Mouse (Mus musculus): Measurements from ENCODE around the gene Plpp3. TPM values are rescaled to one million over a fixed set of nuclear protein-coding genes. Genes with fewer than 3 reads are reported as not detected.

Gene Plpp3
- polyA plus RNA-seq, 1 experiment, result 258 TPM

DNA sequence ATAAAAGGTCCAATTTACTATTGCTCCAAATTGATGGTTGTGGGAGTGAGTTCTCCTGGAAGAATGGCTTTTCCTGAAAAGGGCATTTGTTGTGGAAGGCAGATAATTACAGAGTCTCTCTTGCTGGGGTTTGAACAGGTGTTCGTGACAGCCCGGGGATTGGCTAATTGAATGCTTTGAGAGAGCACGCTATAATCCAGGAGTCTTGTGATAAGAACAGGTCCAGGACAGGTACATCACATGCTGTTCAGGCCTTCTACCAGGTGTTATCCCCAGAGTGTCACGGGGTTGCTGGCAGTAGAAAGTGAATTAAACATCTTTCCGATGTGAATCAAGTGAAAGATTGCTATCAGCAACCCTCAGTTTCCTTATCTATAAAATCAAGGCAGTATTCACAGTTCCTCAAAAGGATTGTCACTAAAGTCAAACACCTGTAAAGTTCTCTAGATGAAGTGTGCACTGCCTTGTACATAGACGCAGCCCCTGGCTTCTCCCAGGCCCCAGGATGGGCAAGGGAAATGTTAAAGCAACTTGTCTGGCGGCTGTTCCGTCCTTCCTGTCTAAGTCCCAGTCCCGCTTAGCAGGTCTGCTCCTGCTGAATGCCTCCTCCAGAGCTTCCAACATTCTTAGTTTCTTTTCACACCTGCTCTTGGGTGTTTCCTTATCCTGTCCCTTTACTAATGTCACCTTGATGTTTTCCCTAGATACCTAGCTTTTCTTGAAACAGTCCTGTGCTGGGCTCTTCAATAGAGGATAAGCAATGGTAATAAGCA is 40.0 kb downstream of the Plpp3 start:
- H3K4me1 ChIP-seq (ENCODE audit: control insufficient read depth, insufficient read depth, low read length), result peaks cover 2% of the 10 kb centered on the region; the same call in 1 of the 2 replicates
- H3K4me3 ChIP-seq (ENCODE audit: insufficient read depth, low read length), result no peak overlapping the region
- no peak overlapping the region for H3K27ac ChIP-seq (ENCODE audit: insufficient read depth, low read length)
- TF ChIP-seq CTCF (IDR thresholded peaks at IDR 0.05; ENCODE audit: extremely low read depth, insufficient read depth, low read length) (no peak), POLR2A (IDR thresholded peaks at IDR 0.05; ENCODE audit: extremely low read depth, insufficient read depth, low read length) (no peak)

GRCm38 (mm10) chr4:105198696-105199095 is 41.5 kb downstream of the Plpp3 start:
- H3K4me1 ChIP-seq (ENCODE audit: control insufficient read depth, insufficient read depth, low read length), result peaks cover 2% of the 10 kb centered on the region; the same call in 1 of the 2 replicates
- TF ChIP-seq POLR2A (IDR thresholded peaks at IDR 0.05; ENCODE audit: extremely low read depth, insufficient read depth, low read length) (no peak), CTCF (IDR thresholded peaks at IDR 0.05; ENCODE audit: extremely low read depth, insufficient read depth, low read length) (no peak)
- no peak overlapping the region for H3K27ac ChIP-seq (ENCODE audit: insufficient read depth, low read length)
- H3K4me3 ChIP-seq (ENCODE audit: insufficient read depth, low read length), result no peak overlapping the region

DNA sequence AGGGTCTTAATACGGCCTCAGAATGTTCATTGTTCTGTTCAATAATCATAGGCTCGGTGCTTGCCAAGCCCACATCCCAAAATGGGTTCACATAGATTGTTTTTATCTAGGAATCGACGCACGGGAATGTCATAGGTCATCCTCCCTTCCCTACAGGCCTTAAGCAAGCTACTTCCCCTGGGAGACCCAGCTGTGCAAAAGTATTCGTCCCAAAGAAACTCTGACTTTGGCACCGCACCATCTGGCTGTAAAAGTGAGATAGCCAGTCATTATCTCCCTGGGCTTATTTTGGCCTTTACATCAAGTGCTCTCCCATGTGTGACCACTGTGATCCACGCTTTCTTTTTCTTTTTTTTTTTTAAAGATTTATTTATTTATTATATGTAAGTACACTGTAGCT is 42.2 kb downstream of the Plpp3 start:
- Histone ChIP-seq H3K27ac (ENCODE audit: insufficient read depth, low read length) (no peak overlapping the region), H3K4me3 (ENCODE audit: insufficient read depth, low read length) (no peak overlapping the region), H3K4me1 (ENCODE audit: control insufficient read depth, insufficient read depth, low read length) (peaks cover 2% of the 10 kb centered on the region; the same call in 1 of the 2 replicates)
- TF ChIP-seq CTCF (IDR thresholded peaks at IDR 0.05; ENCODE audit: extremely low read depth, insufficient read depth, low read length) (no peak), POLR2A (IDR thresholded peaks at IDR 0.05; ENCODE audit: extremely low read depth, insufficient read depth, low read length) (no peak)

DNA sequence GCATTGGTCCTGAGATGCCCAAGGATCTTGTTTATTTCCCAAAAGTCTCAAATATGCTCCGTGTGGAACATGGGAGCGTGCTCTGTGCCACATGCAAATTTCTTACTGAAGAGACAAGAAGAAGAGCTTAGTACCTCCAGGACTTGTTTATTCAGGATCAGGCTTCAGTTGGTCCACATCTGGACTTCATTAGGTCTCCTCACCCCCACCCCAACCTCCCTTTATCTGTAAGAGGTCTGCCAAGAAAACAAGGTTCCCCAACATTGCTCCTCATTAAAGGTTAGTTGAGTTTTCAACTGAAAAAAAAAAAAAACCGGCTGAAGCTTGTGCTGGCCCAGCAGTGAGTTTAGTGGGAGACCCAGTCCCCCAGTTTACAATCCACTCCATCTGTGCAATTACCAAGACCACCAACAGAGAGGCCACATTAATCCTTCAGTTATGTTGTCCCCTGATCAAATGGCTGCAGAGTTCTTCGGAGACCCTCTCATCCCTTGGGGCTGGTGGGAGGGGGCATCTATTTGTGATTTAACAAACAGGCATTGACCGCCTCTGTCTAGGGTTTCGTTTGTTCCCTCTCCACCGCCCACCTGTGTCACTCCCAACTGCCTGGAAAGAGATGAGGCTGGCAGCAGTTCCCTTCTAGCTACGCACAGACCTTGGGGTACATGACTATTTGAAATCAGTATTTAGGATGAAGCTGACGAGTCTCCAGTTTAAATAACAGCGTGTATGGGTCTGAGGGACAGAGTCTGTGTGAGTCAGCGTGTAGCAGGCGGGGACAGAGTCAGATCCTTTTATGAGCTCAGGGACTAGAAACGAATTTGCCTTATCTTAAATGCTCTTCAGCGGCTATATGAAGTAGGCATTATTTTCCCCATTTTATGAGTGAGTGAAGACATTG is 43.7 kb downstream of the Plpp3 start:
- Histone ChIP-seq H3K4me3 (ENCODE audit: insufficient read depth, low read length) (no peak overlapping the region), H3K27ac (ENCODE audit: insufficient read depth, low read length) (no peak overlapping the region), H3K4me1 (ENCODE audit: control insufficient read depth, insufficient read depth, low read length) (peaks cover 2% of the 10 kb centered on the region; the same call in 1 of the 2 replicates)
- TF ChIP-seq CTCF (IDR thresholded peaks at IDR 0.05; ENCODE audit: extremely low read depth, insufficient read depth, low read length) (no peak), POLR2A (IDR thresholded peaks at IDR 0.05; ENCODE audit: extremely low read depth, insufficient read depth, low read length) (no peak)

GRCm38 (mm10) chr4:105202439-105202838 is 45.3 kb downstream of the Plpp3 start:
- peaks cover 2% of the 10 kb centered on the region; the same call in 1 of the 2 replicates for H3K4me1 ChIP-seq (ENCODE audit: control insufficient read depth, insufficient read depth, low read length)
- H3K4me3 ChIP-seq (ENCODE audit: insufficient read depth, low read length), result no peak overlapping the region
- no peak overlapping the region for H3K27ac ChIP-seq (ENCODE audit: insufficient read depth, low read length)
- TF ChIP-seq CTCF (IDR thresholded peaks at IDR 0.05; ENCODE audit: extremely low read depth, insufficient read depth, low read length) (no peak), POLR2A (IDR thresholded peaks at IDR 0.05; ENCODE audit: extremely low read depth, insufficient read depth, low read length) (no peak)

- TF ChIP-seq POLR2A (IDR thresholded peaks at IDR 0.05; ENCODE audit: extremely low read depth, insufficient read depth, low read length) (no peak), CTCF (IDR thresholded peaks at IDR 0.05; ENCODE audit: extremely low read depth, insufficient read depth, low read length) (no peak)
- Histone ChIP-seq H3K27ac (ENCODE audit: insufficient read depth, low read length) (no peak overlapping the region), H3K4me1 (ENCODE audit: control insufficient read depth, insufficient read depth, low read length) (peaks cover 2% of the 10 kb centered on the region; the same call in 1 of the 2 replicates), H3K4me3 (ENCODE audit: insufficient read depth, low read length) (no peak overlapping the region)
Measured at GRCm38 (mm10) chr4:105203303-105203761, 46.2 kb downstream of the Plpp3 start.

- H3K4me3 ChIP-seq (ENCODE audit: insufficient read depth, low read length), result no peak overlapping the region
- peaks cover 2% of the 10 kb centered on the region; the same call in 1 of the 2 replicates for H3K4me1 ChIP-seq (ENCODE audit: control insufficient read depth, insufficient read depth, low read length)
- TF ChIP-seq CTCF (IDR thresholded peaks at IDR 0.05; ENCODE audit: extremely low read depth, insufficient read depth, low read length), result no peak
- no peak for TF ChIP-seq POLR2A (IDR thresholded peaks at IDR 0.05; ENCODE audit: extremely low read depth, insufficient read depth, low read length)
- no peak overlapping the region for H3K27ac ChIP-seq (ENCODE audit: insufficient read depth, low read length)
Measured at GRCm38 (mm10) chr4:105204071-105204470, 46.9 kb downstream of the Plpp3 start.

DNA sequence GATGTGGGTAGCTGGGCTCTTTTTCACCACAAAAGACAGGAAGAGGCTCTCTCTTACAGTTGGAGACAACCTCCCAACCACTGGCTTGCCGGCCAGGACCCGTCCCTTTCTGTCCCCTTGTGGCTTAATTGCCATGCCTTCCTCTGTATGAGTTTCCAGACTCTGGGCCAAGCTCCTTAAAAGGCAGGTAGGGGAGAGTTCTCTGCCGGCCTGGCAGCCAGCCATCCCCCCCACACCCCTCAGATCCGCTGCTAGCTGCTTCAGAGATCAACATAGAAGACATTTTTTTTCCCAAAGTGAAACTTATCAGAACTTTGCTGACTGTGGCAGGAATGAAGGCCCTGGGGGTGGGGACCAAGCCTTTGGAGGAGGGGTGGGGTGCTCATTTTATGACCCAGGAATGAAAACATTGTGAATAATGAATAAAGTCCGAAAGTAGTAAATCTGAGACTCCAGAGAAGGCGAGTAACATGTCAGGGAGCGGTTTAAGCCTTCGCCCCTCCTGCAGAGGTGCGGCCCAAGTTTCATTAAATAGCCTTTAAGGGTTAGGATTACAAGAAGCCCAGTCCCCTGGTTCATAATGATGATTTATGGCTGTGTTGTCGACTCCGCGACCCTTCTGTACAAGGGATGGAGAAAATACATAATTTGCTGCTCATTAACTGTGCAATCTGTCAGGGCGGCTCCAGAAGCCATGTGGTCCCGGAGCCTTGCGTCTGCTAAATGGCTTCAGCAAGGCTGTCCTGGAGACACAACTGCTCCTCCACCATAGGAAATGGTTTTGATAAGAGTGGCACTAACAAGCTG is 48.1 kb downstream of the Plpp3 start:
- H3K27ac ChIP-seq (ENCODE audit: insufficient read depth, low read length), result no peak overlapping the region
- H3K4me3 ChIP-seq (ENCODE audit: insufficient read depth, low read length), result no peak overlapping the region
- TF ChIP-seq CTCF (IDR thresholded peaks at IDR 0.05; ENCODE audit: extremely low read depth, insufficient read depth, low read length) (no peak), POLR2A (IDR thresholded peaks at IDR 0.05; ENCODE audit: extremely low read depth, insufficient read depth, low read length) (no peak)

DNA sequence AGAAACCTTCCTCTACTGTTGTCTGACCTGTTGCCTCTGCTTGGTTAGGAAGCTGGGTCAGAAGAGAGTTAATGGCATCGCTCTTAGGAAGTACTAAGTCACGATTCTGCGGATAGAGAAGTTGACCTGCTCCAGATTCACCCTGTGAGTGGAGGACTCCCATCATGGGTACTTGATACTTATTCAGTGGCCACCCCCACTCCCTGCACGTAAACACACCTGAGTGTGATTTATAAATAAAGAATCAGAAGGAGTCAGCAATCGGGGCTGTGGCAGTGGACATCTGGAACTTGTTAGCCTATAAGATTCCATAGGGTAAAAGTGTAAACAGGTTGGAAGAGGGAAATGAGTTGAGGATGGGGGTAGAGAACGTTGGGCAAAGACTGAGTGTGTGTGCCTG is 49.0 kb downstream of the Plpp3 start:
- Histone ChIP-seq H3K4me3 (ENCODE audit: insufficient read depth, low read length) (no peak overlapping the region), H3K27ac (ENCODE audit: insufficient read depth, low read length) (no peak overlapping the region), H3K4me1 (ENCODE audit: control insufficient read depth, insufficient read depth, low read length) (peaks cover under 1% of the 10 kb centered on the region; the same call in 1 of the 2 replicates)
- TF ChIP-seq POLR2A (IDR thresholded peaks at IDR 0.05; ENCODE audit: extremely low read depth, insufficient read depth, low read length) (no peak), CTCF (IDR thresholded peaks at IDR 0.05; ENCODE audit: extremely low read depth, insufficient read depth, low read length) (no peak)

More for the DNA sequence above, 48.1 kb downstream of the Plpp3 start:
- H3K4me1 ChIP-seq (ENCODE audit: control insufficient read depth, insufficient read depth, low read length), result peaks cover 2% of the 10 kb centered on the region; the same call in 1 of the 2 replicates
